Mouse (Mus musculus): Measurements from ENCODE around the gene Sapcd2.

Gene Sapcd2

DNA sequence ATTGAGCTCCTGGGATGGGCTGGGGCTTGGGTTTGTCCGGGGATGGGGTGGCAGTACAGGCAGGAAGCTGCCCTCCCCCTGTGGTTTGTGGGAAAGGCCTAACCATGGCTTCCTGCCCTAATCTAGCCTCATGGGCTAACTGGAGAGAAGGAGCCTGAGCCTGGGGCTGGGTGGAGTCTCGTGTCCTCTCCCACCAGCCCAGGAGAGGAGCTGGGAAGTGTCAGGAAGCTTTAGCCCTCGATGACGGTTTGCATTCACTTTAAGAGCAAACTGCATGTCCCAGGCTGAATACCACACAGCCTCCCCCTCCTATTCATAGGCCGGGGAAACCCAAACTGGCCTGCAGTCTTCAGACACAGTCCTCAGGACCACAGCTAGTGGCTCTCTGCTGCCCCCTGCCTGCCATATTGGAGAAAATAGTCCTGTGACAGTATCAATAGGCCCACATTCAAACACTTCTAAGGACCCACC is 54.6 kb downstream of the Sapcd2 start:
- DNase-seq, result peak; percentile 82 to 83

DNA sequence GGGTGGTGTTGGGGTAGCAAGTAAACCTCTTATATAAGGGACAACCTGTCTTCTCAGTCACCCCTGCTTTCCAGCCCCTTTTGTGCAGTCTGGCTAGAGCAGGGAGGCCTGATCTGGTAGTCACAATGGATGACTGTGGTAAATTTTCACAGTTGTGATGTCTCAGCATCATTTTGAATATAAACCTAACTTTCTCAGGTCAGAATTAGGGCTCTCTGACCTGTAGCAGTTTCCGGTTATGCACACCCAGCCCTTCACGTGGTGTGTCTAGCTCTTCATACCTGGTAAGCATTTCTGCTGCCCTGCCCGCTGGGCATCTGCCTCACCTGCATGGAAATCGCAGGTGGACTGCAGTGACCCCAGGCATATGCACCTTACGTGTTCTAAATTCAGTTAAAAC is 55.1 kb downstream of the Sapcd2 start:
- DNase-seq, result no peak
